Mouse (Mus musculus): ENCODE measurements around the gene Cracr2b. TPM values are rescaled to one million over a fixed set of nuclear protein-coding genes. Genes with fewer than 3 reads are reported as not detected.
A peak's percentile ranks its signal among the peaks of the same experiment; 100 is the strongest.

Gene Cracr2b
- total and polyA plus RNA-seq, 2 experiments from 2014 or later = 23.9 to 134 TPM

DNA sequence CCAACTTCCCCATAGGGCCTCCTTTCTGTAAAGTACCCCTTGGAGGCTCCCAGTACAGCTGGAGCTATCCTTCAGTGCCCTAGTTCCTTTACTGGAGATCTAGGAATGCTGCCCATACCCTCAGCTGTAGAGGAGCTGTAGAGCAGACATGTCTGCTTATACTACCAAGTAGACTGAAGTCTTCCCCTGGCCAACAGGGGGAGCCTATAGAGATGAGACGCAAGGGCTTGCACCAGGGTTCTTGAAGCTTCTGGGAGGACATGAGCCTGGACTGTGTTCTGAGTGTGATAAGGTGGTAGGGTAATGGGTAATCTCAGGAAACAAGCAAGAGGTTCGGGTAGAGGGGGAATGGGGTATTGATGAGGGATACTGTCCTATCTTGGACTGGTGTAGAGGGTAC lies 30.3 kb downstream of the Cracr2b start:
- Histone ChIP-seq H3K9ac (replicated peaks; ENCODE audit: low read depth, low read length) (no peak overlapping the region), H3K36me3 (replicated peaks; ENCODE audit: control insufficient read depth, insufficient read depth, low read length) (peaks cover 39% of the 10 kb centered on the region), H3K4me1 (ENCODE audit: control insufficient read depth, insufficient read depth) (no peaks in the 10 kb centered on the region), H3K9me3 (replicated peaks; ENCODE audit: control insufficient read depth, low read length) (no peaks in the 10 kb centered on the region), H3K4me3 (ENCODE audit: low read depth, low read length) (no peak overlapping the region), H3K27ac (ENCODE audit: low read depth) (no peak overlapping the region), H3K27me3 (ENCODE audit: control insufficient read depth, insufficient read depth, low read length) (no peaks in the 10 kb centered on the region), H3K4me2 (ENCODE audit: low read depth, low read length) (no peak overlapping the region)
- TF ChIP-seq EP300 (IDR thresholded peaks at IDR 0.05; ENCODE audit: low read depth) = no peak
- peak; percentile 16; the same call in 1 of the 2 replicates for TF ChIP-seq CTCF (IDR thresholded peaks at IDR 0.05; ENCODE audit: low read depth)
- DNase-seq (ENCODE audit: low spot score) = no peak
- WGBS = 70% methylated on average over 2 of the region's 2 CpGs
- no peak for ATAC-seq (ENCODE audit: insufficient read depth, low read depth)

DNA sequence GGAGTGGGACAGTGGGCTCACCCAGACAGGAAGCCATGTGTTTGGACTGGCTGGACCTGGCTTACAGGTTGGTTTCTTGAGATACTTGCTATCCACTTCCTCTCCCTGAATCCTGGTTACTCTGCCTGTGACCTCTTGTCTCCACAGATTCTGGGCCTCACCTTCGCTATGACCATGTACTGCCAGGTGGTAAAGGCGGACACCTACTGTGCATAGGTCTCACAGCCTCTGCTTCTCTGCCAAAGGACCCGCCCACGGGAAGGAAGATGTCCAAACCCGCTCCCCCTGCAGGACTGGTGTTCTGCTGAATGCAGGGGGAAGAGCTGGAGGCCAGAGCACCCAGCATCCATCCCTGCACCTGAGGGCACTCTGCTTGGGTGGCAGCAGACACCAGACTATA lies 31.8 kb downstream of the Cracr2b start:
- TF ChIP-seq EP300 (IDR thresholded peaks at IDR 0.05; ENCODE audit: low read depth) = no peak
- no peak for TF ChIP-seq CTCF (IDR thresholded peaks at IDR 0.05; ENCODE audit: low read depth)
- ATAC-seq (ENCODE audit: insufficient read depth, low read depth) (no peak), DNase-seq (ENCODE audit: low spot score) (no peak)
- peaks cover 11% of the 10 kb centered on the region for H3K4me1 ChIP-seq (ENCODE audit: control insufficient read depth, insufficient read depth)
- H3K4me2 ChIP-seq (ENCODE audit: low read depth, low read length) = no peak overlapping the region
- H3K36me3 ChIP-seq (replicated peaks; ENCODE audit: control insufficient read depth, insufficient read depth, low read length) = peaks cover 34% of the 10 kb centered on the region
- H3K27me3 ChIP-seq (ENCODE audit: control insufficient read depth, insufficient read depth, low read length) = no peaks in the 10 kb centered on the region
- no peak overlapping the region for H3K9ac ChIP-seq (replicated peaks; ENCODE audit: low read depth, low read length)
- no peak overlapping the region for H3K27ac ChIP-seq (ENCODE audit: low read depth)
- H3K9me3 ChIP-seq (replicated peaks; ENCODE audit: control insufficient read depth, low read length) = no peaks in the 10 kb centered on the region
- whole genome bisulfite sequencing = 87% methylated on average over 5 of the region's 5 CpGs
- no peak overlapping the region for H3K4me3 ChIP-seq (ENCODE audit: low read depth, low read length)

DNA sequence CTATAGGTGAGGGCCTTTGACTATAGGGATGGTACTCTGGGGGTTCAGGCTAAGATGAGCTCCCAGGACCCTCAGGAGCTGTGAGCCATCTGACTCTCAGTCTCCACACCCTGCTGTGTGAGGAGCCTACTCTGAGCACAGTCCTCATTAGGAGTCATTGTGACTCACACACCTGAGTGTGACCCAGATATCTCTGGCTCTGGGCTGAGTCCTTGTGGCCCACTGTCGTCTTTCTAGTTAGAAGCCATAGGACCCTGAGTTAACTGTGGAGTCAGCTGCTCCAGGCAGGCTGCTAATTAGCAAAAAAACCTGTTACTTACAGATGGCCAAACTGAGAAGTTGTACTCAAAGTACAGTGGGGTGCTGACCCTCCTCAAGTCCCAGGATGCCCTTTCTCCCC lies 32.8 kb downstream of the Cracr2b start:
- TF ChIP-seq EP300 (IDR thresholded peaks at IDR 0.05; ENCODE audit: low read depth) = no peak
- TF ChIP-seq CTCF (IDR thresholded peaks at IDR 0.05; ENCODE audit: low read depth) = no peak
- no peaks in the 10 kb centered on the region for H3K27me3 ChIP-seq (ENCODE audit: control insufficient read depth, insufficient read depth, low read length)
- H3K4me3 ChIP-seq (ENCODE audit: low read depth, low read length) = no peak overlapping the region
- peaks cover 14% of the 10 kb centered on the region for H3K4me1 ChIP-seq (ENCODE audit: control insufficient read depth, insufficient read depth)
- peaks cover 34% of the 10 kb centered on the region for H3K36me3 ChIP-seq (replicated peaks; ENCODE audit: control insufficient read depth, insufficient read depth, low read length)
- H3K9ac ChIP-seq (replicated peaks; ENCODE audit: low read depth, low read length) = no peak overlapping the region
- DNase-seq (ENCODE audit: low spot score) = no peak
- H3K9me3 ChIP-seq (replicated peaks; ENCODE audit: control insufficient read depth, low read length) = no peaks in the 10 kb centered on the region
- no peak overlapping the region for H3K27ac ChIP-seq (ENCODE audit: low read depth)
- ATAC-seq (ENCODE audit: insufficient read depth, low read depth) = no peak
- WGBS = 71% methylated on average over 1 of the region's 1 CpGs
- no peak overlapping the region for H3K4me2 ChIP-seq (ENCODE audit: low read depth, low read length)

DNA sequence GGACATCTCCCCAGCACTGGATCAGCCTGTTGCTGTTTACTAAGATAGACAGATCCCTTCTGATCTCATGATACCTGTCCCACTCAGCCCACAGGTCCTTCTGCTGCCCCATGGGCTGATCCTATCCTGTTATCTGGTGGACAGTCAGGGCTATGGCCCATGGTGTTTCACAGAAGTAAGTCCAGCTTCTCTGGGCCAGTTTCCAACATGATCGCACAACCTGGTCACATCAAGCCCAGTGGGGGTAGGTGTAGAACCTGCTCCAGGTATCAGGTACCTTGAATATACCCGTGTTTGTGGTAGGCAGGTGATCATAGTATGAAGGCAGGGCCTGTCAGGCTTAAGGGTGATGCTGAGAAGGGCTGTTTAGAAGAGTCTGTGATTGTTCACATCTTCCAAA lies 34.5 kb downstream of the Cracr2b start:
- Histone ChIP-seq H3K4me1 (ENCODE audit: control insufficient read depth, insufficient read depth) (peaks cover 14% of the 10 kb centered on the region), H3K27me3 (ENCODE audit: control insufficient read depth, insufficient read depth, low read length) (no peaks in the 10 kb centered on the region), H3K9me3 (replicated peaks; ENCODE audit: control insufficient read depth, low read length) (no peaks in the 10 kb centered on the region), H3K27ac (ENCODE audit: low read depth) (no peak overlapping the region), H3K36me3 (replicated peaks; ENCODE audit: control insufficient read depth, insufficient read depth, low read length) (peaks cover 22% of the 10 kb centered on the region), H3K4me2 (ENCODE audit: low read depth, low read length) (no peak overlapping the region), H3K4me3 (ENCODE audit: low read depth, low read length) (no peak overlapping the region), H3K9ac (replicated peaks; ENCODE audit: low read depth, low read length) (no peak overlapping the region)
- 84% methylated on average over 2 of the region's 2 CpGs for WGBS
- ATAC-seq (ENCODE audit: insufficient read depth, low read depth) (no peak), DNase-seq (ENCODE audit: low spot score) (no peak)
- TF ChIP-seq EP300 (IDR thresholded peaks at IDR 0.05; ENCODE audit: low read depth) = no peak
- no peak for TF ChIP-seq CTCF (IDR thresholded peaks at IDR 0.05; ENCODE audit: low read depth)

DNA sequence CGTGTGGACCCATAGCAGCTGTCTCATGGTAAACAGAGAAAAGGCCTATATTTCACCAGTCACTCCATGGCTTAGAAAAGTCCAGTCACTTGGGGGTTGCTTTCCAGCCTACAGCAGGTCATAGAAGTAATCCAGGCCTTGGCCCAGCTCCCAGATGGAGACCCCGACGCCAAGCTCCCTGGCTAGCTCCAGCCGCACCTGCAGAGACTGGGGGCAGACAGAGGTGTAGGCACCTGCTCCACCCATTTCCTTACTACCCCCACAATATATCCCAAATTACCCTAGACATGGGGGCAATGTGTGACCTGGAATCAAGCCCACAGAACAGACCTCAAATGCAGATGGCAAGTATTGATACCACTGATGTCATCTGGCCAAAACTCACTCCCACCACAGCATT lies 35.0 kb downstream of the Cracr2b start:
- no peak for DNase-seq (ENCODE audit: low spot score)
- Histone ChIP-seq H3K27ac (ENCODE audit: low read depth) (no peak overlapping the region), H3K9me3 (replicated peaks; ENCODE audit: control insufficient read depth, low read length) (no peaks in the 10 kb centered on the region), H3K4me2 (ENCODE audit: low read depth, low read length) (no peak overlapping the region), H3K27me3 (ENCODE audit: control insufficient read depth, insufficient read depth, low read length) (no peaks in the 10 kb centered on the region), H3K4me3 (ENCODE audit: low read depth, low read length) (no peak overlapping the region), H3K9ac (replicated peaks; ENCODE audit: low read depth, low read length) (no peak overlapping the region), H3K36me3 (replicated peaks; ENCODE audit: control insufficient read depth, insufficient read depth, low read length) (peaks cover 20% of the 10 kb centered on the region), H3K4me1 (ENCODE audit: control insufficient read depth, insufficient read depth) (peaks cover 14% of the 10 kb centered on the region)
- no peak for ATAC-seq (ENCODE audit: insufficient read depth, low read depth)
- WGBS = 67% methylated on average over 4 of the region's 4 CpGs
- TF ChIP-seq CTCF (IDR thresholded peaks at IDR 0.05; ENCODE audit: low read depth) (no peak), EP300 (IDR thresholded peaks at IDR 0.05; ENCODE audit: low read depth) (no peak)

DNA sequence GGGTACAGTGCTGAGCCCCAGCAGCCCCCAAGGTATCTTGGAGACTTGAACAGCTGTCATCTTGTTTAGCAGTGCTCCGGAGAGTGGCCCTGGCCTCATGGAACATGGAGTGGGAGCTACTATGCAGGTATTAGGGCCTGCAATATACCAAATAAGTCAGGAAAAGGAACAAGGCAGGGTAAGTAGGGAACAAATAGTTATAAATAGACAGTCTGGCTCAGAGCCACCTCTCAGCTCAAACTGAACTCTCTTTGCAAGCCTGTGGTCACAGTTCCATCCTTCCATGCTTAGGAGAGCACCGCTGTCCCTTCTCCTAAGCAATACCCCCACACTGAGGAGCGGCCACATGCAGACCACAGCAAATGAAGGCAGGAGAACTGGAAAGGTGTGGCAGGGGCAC lies 36.7 kb downstream of the Cracr2b start:
- H3K36me3 ChIP-seq (replicated peaks; ENCODE audit: control insufficient read depth, insufficient read depth, low read length) = peaks cover 7% of the 10 kb centered on the region
- TF ChIP-seq CTCF (IDR thresholded peaks at IDR 0.05; ENCODE audit: low read depth) = no peak
- TF ChIP-seq EP300 (IDR thresholded peaks at IDR 0.05; ENCODE audit: low read depth) = no peak
- 46% methylated on average over 3 of the region's 3 CpGs for WGBS
- no peak overlapping the region for H3K4me2 ChIP-seq (ENCODE audit: low read depth, low read length)
- H3K27ac ChIP-seq (ENCODE audit: low read depth) = peak overlapping the region; percentile 73
- H3K4me1 ChIP-seq (ENCODE audit: control insufficient read depth, insufficient read depth) = peaks cover 14% of the 10 kb centered on the region
- H3K9me3 ChIP-seq (replicated peaks; ENCODE audit: control insufficient read depth, low read length) = no peaks in the 10 kb centered on the region
- no peak overlapping the region for H3K4me3 ChIP-seq (ENCODE audit: low read depth, low read length)
- no peak overlapping the region for H3K9ac ChIP-seq (replicated peaks; ENCODE audit: low read depth, low read length)
- H3K27me3 ChIP-seq (ENCODE audit: control insufficient read depth, insufficient read depth, low read length) = no peaks in the 10 kb centered on the region
- DNase-seq (ENCODE audit: low spot score) (peak; percentile 55), ATAC-seq (ENCODE audit: insufficient read depth, low read depth) (peak; percentile 54; the same call in 1 of the 2 replicates)
